Comparison of ENCODE assay signal across 8 mouse cellular contexts in the genomic region with DNA sequence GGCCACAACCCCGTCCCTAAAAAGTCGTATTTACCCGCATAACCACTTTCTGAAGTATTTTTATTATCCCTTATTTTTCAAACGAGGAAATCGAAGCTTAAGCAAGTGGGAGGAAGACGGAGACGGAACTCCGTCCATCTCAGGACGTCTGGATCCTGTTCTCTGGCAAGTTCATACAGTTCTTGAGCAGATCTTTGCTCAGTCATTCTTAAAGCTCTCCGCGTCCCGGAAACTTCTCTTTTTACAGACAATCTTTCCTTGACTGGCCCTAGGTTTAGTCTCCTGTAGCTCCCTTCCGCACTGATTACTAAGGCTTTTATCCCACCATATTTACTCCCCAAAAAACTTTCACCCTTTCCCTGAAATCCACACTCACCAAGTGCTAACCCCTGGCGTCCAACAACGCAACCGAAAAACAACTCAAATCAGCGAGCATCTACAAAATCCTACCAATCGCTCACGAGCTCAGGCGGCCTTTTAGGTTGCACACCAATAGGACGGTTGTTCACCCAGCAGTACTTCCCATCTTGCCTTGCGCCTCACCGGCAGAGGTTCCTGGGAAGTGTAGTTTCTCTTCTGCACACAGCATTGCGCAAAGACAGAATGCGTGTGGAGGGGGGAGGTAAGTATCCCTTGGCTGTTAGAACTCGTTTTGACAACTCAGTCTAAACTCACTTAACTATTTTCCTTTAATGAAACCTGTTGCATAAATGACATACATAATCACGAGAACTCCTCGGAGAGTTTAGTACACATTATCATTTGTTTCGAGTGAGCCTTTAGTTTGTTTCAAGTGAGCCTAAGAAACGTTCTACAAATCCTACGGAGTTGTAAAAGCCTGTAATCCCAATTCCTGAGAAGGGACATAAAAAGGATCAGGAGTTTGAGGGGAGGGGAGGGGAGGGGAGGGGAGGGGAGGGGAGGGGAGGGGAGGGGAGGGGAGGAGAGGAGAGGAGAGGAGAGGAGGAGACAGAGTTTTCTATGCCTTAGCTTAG. TPM values are rescaled to one million over a fixed set of nuclear protein-coding genes. Genes with fewer than 3 reads are reported as not detected.
A peak's percentile ranks its signal among the peaks of the same experiment; 100 is the strongest.
DNase-seq lines count a peak whose midpoint lies in the region; ATAC-seq and TF ChIP-seq lines count a peak whose summit lies in the region.

No protein-coding gene starts in this region.

- H3K4me1 ChIP-seq in ES-E14 (ENCODE audit: control insufficient read depth in 2 of 2, insufficient read depth in 2 of 2, low read length in 2 of 2, poor library complexity in 1 of 2), result no peaks in the 10 kb centered on the region; a peak in 1 of 4 replicates
- H3K4me1 ChIP-seq in forebrain, embryonic 15.5 days, result peaks cover 10% of the 10 kb centered on the region
- no peaks in the 10 kb centered on the region; the same call in 1 of the 2 replicates for H3K4me1 ChIP-seq in lung, adult 2 months (ENCODE audit: control insufficient read depth, insufficient read depth, low read length)

- peaks cover 6% of the 10 kb centered on the region for H3K36me3 ChIP-seq in ES-E14 (ENCODE audit: control insufficient read depth, insufficient read depth, low read length, poor library complexity, severe bottlenecking)
- no peaks in the 10 kb centered on the region for H3K36me3 ChIP-seq in forebrain, embryonic 15.5 days

- H3K9ac ChIP-seq in ES-E14 (ENCODE audit: insufficient read depth, low read depth, low read length, poor library complexity, severe bottlenecking), result peak overlapping the region; percentile 88
- peak overlapping the region; percentile 48 for H3K9ac ChIP-seq in forebrain, embryonic 15.5 days (replicated peaks)

- peak; percentile 90 for DNase-seq in ES-E14 (ENCODE audit: low read depth, low spot score)
- DNase-seq in cerebellum, adult 11-12 months, result peak; percentile 80
- DNase-seq in heart, postnatal 25 days (ENCODE audit: low spot score), result peak; percentile 78
- peak; percentile 83 to 92 for DNase-seq in layer of hippocampus, adult 18-20 months (ENCODE audit: low spot score in 2 of 2)
- peak; percentile 70 for DNase-seq in lung, adult 2 months
- peak; percentile 65 to 79 for DNase-seq in thymus, adult 18-20 months

- in situ Hi-C loops in ES-E14 (cut with MboI; ENCODE audit: low sequenced_read_pairs in 2 of 2, unreplicated experiment in 2 of 2), result no loop called here

- WGBS in forebrain, embryonic 15.5 days, result under 1% methylated on average over 31 of the region's 31 CpGs
- WGBS in lung, adult 2 months, result under 1% methylated on average over 31 of the region's 31 CpGs

- H3K9me3 ChIP-seq in ES-E14 (ENCODE audit: control insufficient read depth, insufficient read depth, low read depth, low read length), result no peaks in the 10 kb centered on the region
- H3K9me3 ChIP-seq in forebrain, embryonic 15.5 days, result no peaks in the 10 kb centered on the region

- peak overlapping the region; percentile 68; the same call in 1 of the 2 replicates for H3K27ac ChIP-seq in ES-E14 (ENCODE audit: insufficient read depth, low read depth, low read length, poor library complexity, severe bottlenecking)
- peak overlapping the region; percentile 65; the same call in 1 of the 2 replicates for H3K27ac ChIP-seq in forebrain, embryonic 15.5 days (replicated peaks)

- peak overlapping the region; percentile 65 for H3K4me2 ChIP-seq in forebrain, embryonic 15.5 days (replicated peaks)

- peak; percentile 99 for ATAC-seq in forebrain, embryonic 15.5 days (replicated peaks)
- peak; percentile 100 for ATAC-seq in neutrophil, adult 5-6 weeks (ENCODE audit: extremely low read depth, insufficient number of reproducible peaks, low FRiP score, poor library complexity, severe bottlenecking)

- intact Hi-C loops in heart, postnatal 25 days (cut with DNase I), result no loop called here

- H3K4me3 ChIP-seq in ES-E14 (ENCODE audit: insufficient read depth in 1 of 2, low read depth in 1 of 2, low read length in 2 of 2, poor library complexity in 1 of 2, severe bottlenecking in 1 of 2), result peak overlapping the region; percentile 80 to 86
- H3K4me3 ChIP-seq in forebrain, embryonic 15.5 days, result peak overlapping the region; percentile 53
- peak overlapping the region; percentile 59 for H3K4me3 ChIP-seq in lung, adult 2 months (replicated peaks; ENCODE audit: extremely low read depth, low read depth, low read length)

- H3K27me3 ChIP-seq in forebrain, embryonic 15.5 days, result no peaks in the 10 kb centered on the region

- TF ChIP-seq CTCF in lung, adult 2 months (IDR thresholded peaks at IDR 0.05; ENCODE audit: insufficient read depth, low read length), result no peak

- peak; percentile 49; the same call in 1 of the 2 replicates for TF ChIP-seq POLR2A in lung, adult 2 months (IDR thresholded peaks at IDR 0.05; ENCODE audit: borderline replicate concordance, extremely low read depth, low read depth, low read length)

TF ChIP-seq in ES-E14, 5 proteins besides CTCF, POLR2A, EP300 and RAD21:
- TF ChIP-seq ZNF384 (IDR thresholded peaks at IDR 0.05; ENCODE audit: low read depth, low read length), result no peak
- TF ChIP-seq CHD2 (IDR thresholded peaks at IDR 0.05; ENCODE audit: low read depth, low read length), result 0 out of 2 replicates have a peak, but pooled peaks have one; percentile 35
- TF ChIP-seq HCFC1 (IDR thresholded peaks at IDR 0.05; ENCODE audit: borderline replicate concordance, insufficient read depth, low read length), result peak; percentile 97

RNA-seq across cellular contexts. Expression of gene Kdm5a, which starts 6.7 kb away (rescaled TPM):
- 46.6 and 53.3 TPM in 2 replicates for total RNA-seq in ES-E14 (2012; rRNA removed)
- 50.9 and 53.8 TPM in 2 replicates for polyA plus RNA-seq in forebrain, embryonic 15.5 days (2015; fragmentation: Nextera tagmentation; extraction: Ambion mirVana)
- 10 to 100 TPM; 28.5 to 33.9 TPM for total RNA-seq in heart, postnatal 25 days (2021)
- 10 to 100 TPM; 42.9 to 45.2 TPM for total RNA-seq in layer of hippocampus, adult 18-20 months (2021)
- polyA plus RNA-seq in lung, adult 2 months (2012; rRNA removed), result 3.5 and 5.8 TPM in 2 replicates
- total RNA-seq in neutrophil, adult 5-6 weeks (2017), result 188 and 248 TPM in 2 replicates

RNA-seq across cellular contexts. Expression of gene Ccdc77, which starts 6.9 kb away (rescaled TPM):
- 32.2 and 32.8 TPM in 2 replicates for total RNA-seq in ES-E14 (2012; rRNA removed)
- polyA plus RNA-seq in forebrain, embryonic 15.5 days (2015; fragmentation: Nextera tagmentation; extraction: Ambion mirVana), result 13.0 and 15.1 TPM in 2 replicates
- total RNA-seq in heart, postnatal 25 days (2021), result 1 to 10 TPM; 3.6 to 6.4 TPM
- 1 to 10 TPM; 5.0 to 5.4 TPM for total RNA-seq in layer of hippocampus, adult 18-20 months (2021)
- polyA plus RNA-seq in lung, adult 2 months (2012; rRNA removed), result 3.0 and 3.5 TPM in 2 replicates
- total RNA-seq in neutrophil, adult 5-6 weeks (2017), result 24.7 and 26.3 TPM in 2 replicates

Comparison
In these comparisons a context has a peak if more than half of its experiments do, and no peak if none do; other contexts are left out.
1. Peak in every context shown above with its lines: DNase-seq, ATAC-seq, H3K4me3 ChIP-seq and H3K27ac ChIP-seq.